Mouse (Mus musculus) midbrain, embryonic 15.5 days (tissue): Measurements from ENCODE around the gene Prdm16. TPM values are rescaled to one million over a fixed set of nuclear protein-coding genes. Genes with fewer than 3 reads are reported as not detected.

ENCODE experiments used
- ATAC-seq: fragments of 200-750 bp; cut with Nextera tagmentation; replicated peaks from 2 replicates; pipeline ENCODE4 v1.8.0; 2017; ENCODE audit warnings: moderate TSS enrichment
- H3K27ac ChIP-seq: fragments of 300-500 bp; sonication (generic); 2 replicates; pipeline ENCODE4 v1.5.1; 2015; ENCODE audit warnings: mild to moderate bottlenecking, inconsistent platforms
- H3K27me3 ChIP-seq: fragments of 300-500 bp; sonication (generic); replicated peaks from 2 replicates; pipeline ENCODE4 v1.6.1; 2015; ENCODE audit warnings: inconsistent platforms
- H3K36me3 ChIP-seq: fragments of 300-500 bp; sonication (generic); replicated peaks from 2 replicates; pipeline ENCODE4 v1.6.1; 2015; ENCODE audit warnings: inconsistent platforms
- H3K4me1 ChIP-seq: fragments of 300-500 bp; sonication (generic); 2 replicates; pipeline ENCODE4 v1.6.1; 2015; ENCODE audit warnings: inconsistent platforms
- H3K4me2 ChIP-seq: fragments of 300-500 bp; sonication (generic); 2 replicates; pipeline ENCODE4 v1.6.1; 2015; ENCODE audit warnings: inconsistent platforms, mild to moderate bottlenecking, moderate library complexity
- H3K4me3 ChIP-seq: fragments of 300-500 bp; sonication (generic); 2 replicates; pipeline ENCODE4 v1.5.1; 2015; ENCODE audit warnings: mild to moderate bottlenecking, inconsistent platforms
- H3K9ac ChIP-seq: fragments of 300-500 bp; sonication (generic); 2 replicates; pipeline ENCODE4 v1.6.1; 2015; ENCODE audit warnings: mild to moderate bottlenecking, inconsistent platforms
- H3K9me3 ChIP-seq: fragments of 300-500 bp; sonication (generic); 2 replicates; pipeline ENCODE4 v1.6.1; 2016; ENCODE audit warnings: inconsistent platforms
- WGBS: fragments of 180-500 bp; shearing (Covaris S2); methylation state at CpG from one replicate; pipeline ENCODE4 v1.1.7; 2015; ENCODE audit warnings: mixed read lengths; 5-methylcytosine and 5-hydroxymethylcytosine counted together
- polyA plus RNA-seq: library from polyadenylated mRNA; unstranded; fragments of >200 nt; fragmentation: Nextera tagmentation; extraction: Ambion mirVana; gene quantifications from 2 replicates; pipeline ENCODE4 v1.2.1, GENCODE M21; 2015

Gene Prdm16
- polyA plus RNA-seq, 1 experiment from 2014 or later, result 11.5 TPM

DNA sequence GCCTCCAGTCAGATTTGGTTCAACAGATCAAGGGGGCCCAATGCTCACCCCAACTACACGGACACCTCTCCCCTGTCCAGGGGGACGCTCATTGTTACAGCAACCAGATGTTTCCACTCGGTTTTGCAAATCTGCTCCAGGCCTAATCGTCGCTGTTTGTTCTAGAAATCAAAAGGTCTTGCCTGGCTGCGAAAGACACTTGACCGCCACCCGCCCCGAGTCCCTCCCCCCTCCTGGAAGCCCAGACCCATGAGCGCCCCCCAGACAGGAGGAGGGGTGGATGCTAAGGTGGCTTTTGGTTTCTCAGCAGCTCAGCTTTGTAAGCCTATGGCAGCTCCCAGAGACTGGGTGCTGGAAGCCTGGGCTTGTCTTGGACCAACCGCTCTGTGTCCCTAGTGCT, 68.7 kb downstream of the Prdm16 start:
- Histone ChIP-seq H3K9ac (no peak overlapping the region), H3K27me3 (no peaks in the 10 kb centered on the region; the same call in 1 of the 2 replicates), H3K36me3 (no peaks in the 10 kb centered on the region), H3K9me3 (no peaks in the 10 kb centered on the region), H3K4me1 (peaks cover 31% of the 10 kb centered on the region), H3K4me2 (no peak overlapping the region), H3K27ac (no peak overlapping the region), H3K4me3 (no peak overlapping the region)
- no peak for ATAC-seq
- 37% methylated on average over 11 of the region's 11 CpGs for WGBS

GRCm38 (mm10) chr4:154563201-154563600, 73.5 kb downstream of the Prdm16 start:
- no peaks in the 10 kb centered on the region for H3K9me3 ChIP-seq
- no peak overlapping the region for H3K27ac ChIP-seq
- peaks cover 5% of the 10 kb centered on the region; the same call in 1 of the 2 replicates for H3K4me1 ChIP-seq
- WGBS, result 90% methylated on average over 6 of the region's 6 CpGs
- H3K36me3 ChIP-seq, result no peaks in the 10 kb centered on the region
- peaks cover under 1% of the 10 kb centered on the region; the same call in 1 of the 2 replicates for H3K27me3 ChIP-seq
- no peak overlapping the region for H3K9ac ChIP-seq
- ATAC-seq, result no peak
- no peak overlapping the region for H3K4me3 ChIP-seq
- H3K4me2 ChIP-seq, result no peak overlapping the region

DNA sequence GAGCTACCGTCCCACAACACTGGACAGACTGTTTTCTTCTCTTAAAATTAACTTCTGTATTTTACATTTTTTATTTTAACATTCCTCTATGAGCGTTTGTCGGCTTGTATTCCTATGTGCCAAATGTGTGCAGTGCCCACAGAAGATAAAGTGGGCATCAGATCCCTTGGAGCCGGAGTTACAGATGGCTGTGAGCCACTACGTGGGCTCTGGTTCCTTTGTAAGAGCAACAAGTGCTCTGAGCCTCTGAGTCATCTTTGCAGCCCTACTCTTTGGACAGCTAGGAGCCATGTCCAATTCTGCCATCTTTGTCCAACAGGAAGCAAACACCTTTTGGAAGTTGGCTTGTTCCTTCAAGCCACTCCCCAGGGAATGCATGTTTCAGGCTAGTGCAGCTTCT, 78.6 kb downstream of the Prdm16 start:
- Histone ChIP-seq H3K4me2 (no peak overlapping the region), H3K4me1 (peaks cover 17% of the 10 kb centered on the region), H3K27ac (no peak overlapping the region), H3K9me3 (no peaks in the 10 kb centered on the region), H3K36me3 (no peaks in the 10 kb centered on the region), H3K27me3 (0 out of 2 replicates have a peak, but pooled peaks cover 13% of the 10 kb centered on the region), H3K9ac (no peak overlapping the region), H3K4me3 (no peak overlapping the region)
- 88% methylated on average over 5 of the region's 5 CpGs for WGBS
- no peak for ATAC-seq

DNA sequence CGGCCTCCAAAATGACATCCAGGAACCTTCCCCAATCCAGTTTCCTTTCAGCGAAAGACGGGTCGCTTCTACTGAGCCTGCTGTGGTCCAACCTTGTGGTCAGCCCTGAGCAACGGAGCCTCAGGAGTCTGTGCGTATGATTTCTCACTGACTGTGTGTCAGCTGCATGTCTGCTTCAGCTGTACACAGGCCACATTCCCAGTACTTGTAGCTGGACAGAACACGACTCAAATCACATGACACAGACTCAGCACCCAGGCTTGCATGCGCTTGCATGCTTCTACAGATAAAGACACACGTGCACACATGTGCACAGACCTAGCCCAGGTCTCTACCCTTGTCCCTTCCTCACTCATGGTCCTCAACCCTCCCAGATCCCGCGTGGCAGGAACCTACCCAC, 79.5 kb downstream of the Prdm16 start:
- Histone ChIP-seq H3K9me3 (no peaks in the 10 kb centered on the region), H3K27ac (no peak overlapping the region), H3K4me3 (no peak overlapping the region), H3K9ac (no peak overlapping the region), H3K4me1 (peaks cover 21% of the 10 kb centered on the region), H3K4me2 (no peak overlapping the region; the same call in 1 of the 2 replicates), H3K27me3 (0 out of 2 replicates have a peak, but pooled peaks cover 13% of the 10 kb centered on the region), H3K36me3 (no peaks in the 10 kb centered on the region)
- WGBS, result 77% methylated on average over 11 of the region's 11 CpGs
- no peak for ATAC-seq

DNA sequence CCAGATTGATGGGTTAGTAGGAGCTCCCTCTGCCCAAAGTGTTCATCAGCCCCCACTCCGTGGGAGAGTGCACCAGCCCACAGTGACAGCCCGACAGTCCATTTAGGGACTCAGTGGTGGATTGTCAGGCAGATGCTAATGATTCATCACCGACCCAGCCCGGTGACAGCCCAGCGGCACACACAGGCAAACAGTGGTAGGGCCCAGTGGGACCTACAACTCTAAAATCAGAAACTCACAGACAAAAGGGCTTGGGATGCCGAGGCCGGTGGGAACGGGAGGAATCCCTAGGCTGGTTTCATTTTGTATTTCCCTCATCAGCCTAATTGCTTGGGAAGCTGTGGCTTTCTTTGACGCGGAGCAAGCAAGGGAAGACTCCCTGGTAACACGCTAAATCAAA, 80.3 kb downstream of the Prdm16 start:
- Histone ChIP-seq H3K4me3 (no peak overlapping the region), H3K9me3 (no peaks in the 10 kb centered on the region), H3K9ac (peak overlapping the region; percentile 6; the same call in 1 of the 2 replicates), H3K27ac (no peak overlapping the region), H3K4me2 (peak overlapping the region; percentile 18; the same call in 1 of the 2 replicates), H3K4me1 (peaks cover 21% of the 10 kb centered on the region), H3K36me3 (no peaks in the 10 kb centered on the region), H3K27me3 (0 out of 2 replicates have a peak, but pooled peaks cover 13% of the 10 kb centered on the region)
- ATAC-seq, result no peak
- WGBS, result 26% methylated on average over 11 of the region's 11 CpGs

- peak overlapping the region; percentile 31 for H3K4me2 ChIP-seq
- peak; percentile 62 for ATAC-seq
- H3K27ac ChIP-seq, result peak overlapping the region; percentile 59
- H3K9ac ChIP-seq, result peak overlapping the region; percentile 3; the same call in 1 of the 2 replicates
- peak overlapping the region; percentile 1; the same call in 1 of the 2 replicates for H3K4me3 ChIP-seq
- H3K27me3 ChIP-seq, result peaks cover 20% of the 10 kb centered on the region
- H3K9me3 ChIP-seq, result no peaks in the 10 kb centered on the region
- WGBS, result 8% methylated on average over 17 of the region's 17 CpGs
- peaks cover 23% of the 10 kb centered on the region for H3K4me1 ChIP-seq
- no peaks in the 10 kb centered on the region for H3K36me3 ChIP-seq
Measured at GRCm38 (mm10) chr4:154549961-154550393, 86.7 kb downstream of the Prdm16 start.

DNA sequence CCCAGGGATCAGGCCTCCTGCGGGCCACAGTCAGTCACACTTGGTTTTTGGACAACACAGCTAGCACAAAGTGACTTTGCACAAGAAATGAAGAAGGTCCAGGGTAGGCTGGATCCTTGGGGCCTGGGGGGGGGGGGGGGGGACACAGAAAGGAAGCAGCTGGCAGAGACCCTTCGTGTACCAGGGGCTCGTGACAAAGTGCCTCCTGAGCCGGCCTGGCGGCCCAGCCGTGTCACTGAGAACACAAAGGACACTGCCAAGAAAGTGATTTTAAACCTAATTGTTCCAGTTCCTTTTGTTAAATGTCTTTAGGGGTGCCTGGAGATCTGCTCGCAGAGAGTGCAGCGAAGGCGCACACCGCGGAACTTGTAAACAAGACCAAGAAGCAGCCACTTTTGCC, 87.2 kb downstream of the Prdm16 start:
- peaks cover 20% of the 10 kb centered on the region for H3K27me3 ChIP-seq
- H3K9ac ChIP-seq, result no peak overlapping the region

DNA sequence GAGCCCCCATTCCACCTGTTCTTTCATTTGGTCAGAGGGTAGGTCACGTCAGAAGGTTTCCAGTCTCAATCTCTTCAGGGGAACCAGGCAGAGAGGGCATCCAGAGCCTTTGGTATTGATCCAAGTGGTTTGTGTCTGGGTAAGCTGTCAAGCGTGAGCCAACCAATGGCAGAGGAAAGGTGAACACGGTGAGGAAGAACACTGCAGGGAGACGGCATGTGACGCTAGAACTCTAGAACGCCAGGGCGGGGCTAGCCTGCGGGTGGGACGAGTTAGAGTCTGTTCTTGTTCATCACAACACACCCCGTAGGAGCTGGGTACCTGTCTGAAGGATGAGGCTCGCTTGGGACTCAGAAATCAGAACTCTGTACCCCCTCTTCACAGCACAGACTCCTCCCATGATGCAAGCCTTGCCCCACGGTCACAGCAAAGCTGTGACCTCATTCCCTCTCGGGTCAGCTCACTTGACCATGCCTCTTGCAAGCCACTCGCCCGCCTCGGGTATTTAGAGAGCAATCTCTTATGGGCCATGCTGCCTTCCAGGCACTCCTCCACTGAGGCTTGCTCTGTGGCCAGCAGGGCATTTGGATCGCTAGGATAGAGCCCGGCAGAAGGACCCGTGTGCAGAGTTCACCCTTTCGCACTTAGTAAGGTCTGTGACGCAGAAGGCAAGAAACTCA, 89.4 kb downstream of the Prdm16 start:
- no peak overlapping the region for H3K27ac ChIP-seq
- no peak for ATAC-seq
- no peak overlapping the region for H3K9ac ChIP-seq
- H3K27me3 ChIP-seq, result peaks cover 18% of the 10 kb centered on the region
- H3K4me1 ChIP-seq, result peaks cover 44% of the 10 kb centered on the region
- no peak overlapping the region for H3K4me3 ChIP-seq
- no peaks in the 10 kb centered on the region for H3K9me3 ChIP-seq
- WGBS, result 78% methylated on average over 21 of the region's 21 CpGs
- H3K36me3 ChIP-seq, result no peaks in the 10 kb centered on the region
- no peak overlapping the region for H3K4me2 ChIP-seq

More for the DNA sequence above, 87.2 kb downstream of the Prdm16 start:
- peak overlapping the region; percentile 1; the same call in 1 of the 2 replicates for H3K4me3 ChIP-seq
- H3K4me2 ChIP-seq, result peak overlapping the region; percentile 31
- peak overlapping the region; percentile 59 for H3K27ac ChIP-seq
- H3K9me3 ChIP-seq, result no peaks in the 10 kb centered on the region
- 10% methylated on average over 11 of the region's 11 CpGs for WGBS
- ATAC-seq, result 0 out of 2 replicates have a peak, but pooled peaks have one; percentile 32
- peaks cover 26% of the 10 kb centered on the region for H3K4me1 ChIP-seq
- no peaks in the 10 kb centered on the region for H3K36me3 ChIP-seq

GRCm38 (mm10) chr4:154545296-154545695, 91.4 kb downstream of the Prdm16 start:
- Histone ChIP-seq H3K9me3 (no peaks in the 10 kb centered on the region), H3K36me3 (no peaks in the 10 kb centered on the region), H3K9ac (no peak overlapping the region), H3K4me2 (no peak overlapping the region), H3K27ac (no peak overlapping the region), H3K4me1 (peaks cover 49% of the 10 kb centered on the region), H3K4me3 (no peak overlapping the region), H3K27me3 (peaks cover 14% of the 10 kb centered on the region)
- 67% methylated on average over 9 of the region's 9 CpGs for WGBS
- no peak for ATAC-seq

- WGBS, result 24% methylated on average over 21 of the region's 21 CpGs
- Histone ChIP-seq H3K4me2 (peak overlapping the region; percentile 31), H3K4me3 (no peak overlapping the region), H3K9me3 (no peaks in the 10 kb centered on the region), H3K36me3 (no peaks in the 10 kb centered on the region), H3K27me3 (peaks cover 14% of the 10 kb centered on the region), H3K9ac (no peak overlapping the region), H3K27ac (no peak overlapping the region), H3K4me1 (peaks cover 36% of the 10 kb centered on the region)
- no peak for ATAC-seq
Measured at GRCm38 (mm10) chr4:154543921-154544320, 92.8 kb downstream of the Prdm16 start.

GRCm38 (mm10) chr4:154543128-154543527, 93.5 kb downstream of the Prdm16 start:
- H3K9me3 ChIP-seq, result no peaks in the 10 kb centered on the region
- no peak overlapping the region for H3K27ac ChIP-seq
- H3K4me1 ChIP-seq, result peaks cover 35% of the 10 kb centered on the region
- H3K27me3 ChIP-seq, result peaks cover 10% of the 10 kb centered on the region
- WGBS, result 56% methylated on average over 4 of the region's 4 CpGs
- no peak overlapping the region for H3K4me2 ChIP-seq
- ATAC-seq, result peak; percentile 31; the same call in 1 of the 2 replicates
- H3K36me3 ChIP-seq, result no peaks in the 10 kb centered on the region
- H3K9ac ChIP-seq, result no peak overlapping the region
- no peak overlapping the region for H3K4me3 ChIP-seq

DNA sequence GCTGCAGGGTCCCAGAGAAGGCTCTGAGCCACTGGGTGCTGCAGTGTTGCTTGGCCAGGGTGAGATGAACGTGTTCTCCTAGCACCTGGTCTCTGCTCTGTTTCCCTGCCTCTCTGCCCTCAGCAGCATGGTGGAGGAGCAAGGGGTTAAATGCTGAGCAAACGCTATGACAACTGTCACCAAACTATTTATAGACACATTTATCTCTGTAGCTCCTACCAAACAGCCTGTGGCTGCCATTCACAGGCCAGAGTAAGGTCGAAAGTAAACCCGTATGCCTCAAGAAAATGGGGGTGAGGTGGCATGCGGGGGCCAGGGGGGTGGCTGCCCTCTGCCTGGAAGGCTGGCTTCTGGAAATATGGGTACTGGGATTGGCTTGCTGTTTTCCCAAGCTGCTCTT, 94.1 kb downstream of the Prdm16 start:
- peaks cover 35% of the 10 kb centered on the region for H3K4me1 ChIP-seq
- H3K4me2 ChIP-seq, result no peak overlapping the region
- WGBS, result 64% methylated on average over 5 of the region's 5 CpGs
- H3K4me3 ChIP-seq, result no peak overlapping the region
- H3K9ac ChIP-seq, result no peak overlapping the region
- no peak overlapping the region for H3K27ac ChIP-seq
- no peaks in the 10 kb centered on the region for H3K36me3 ChIP-seq
- H3K27me3 ChIP-seq, result 0 out of 2 replicates have a peak, but pooled peaks cover 8% of the 10 kb centered on the region
- no peaks in the 10 kb centered on the region for H3K9me3 ChIP-seq
- ATAC-seq, result no peak
